Comparison of ENCODE assay signal across 8 mouse cellular contexts in the genomic region with DNA sequence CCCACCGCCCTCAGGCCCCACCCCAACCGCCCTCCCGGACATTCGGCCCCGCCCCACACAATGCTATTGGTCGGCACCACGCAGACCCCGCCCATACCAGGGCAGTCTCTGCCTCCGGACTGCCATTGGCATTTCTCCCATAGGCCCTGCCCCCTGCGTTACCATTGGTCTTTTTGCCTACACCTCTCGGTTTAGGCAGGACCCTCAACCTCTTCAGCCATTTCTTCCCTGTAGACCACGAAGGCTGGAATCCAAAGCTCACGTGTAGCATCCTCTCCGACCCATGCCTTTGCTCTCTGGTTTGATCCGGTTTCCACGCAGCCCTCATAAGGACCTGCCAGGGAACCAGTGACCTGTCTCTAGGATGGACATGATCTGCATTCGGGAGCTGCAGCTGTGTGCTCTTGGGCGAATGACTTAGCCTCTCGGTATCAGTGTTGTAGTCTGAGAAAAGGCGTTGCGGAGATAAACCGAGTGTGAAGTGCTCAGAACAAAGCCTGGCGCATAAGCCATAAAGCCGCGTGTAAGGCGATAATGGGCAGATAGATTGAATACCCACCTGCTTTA. TPM values are rescaled to one million over a fixed set of nuclear protein-coding genes. Genes with fewer than 3 reads are reported as not detected.
DNase-seq lines count a peak whose midpoint lies in the region; ATAC-seq lines count a peak whose summit lies in the region.

No protein-coding gene starts in this region.

- H3K36me3 ChIP-seq in intestine, embryonic 15.5 days = 0 out of 2 replicates have a peak, but pooled peaks cover 7% of the 10 kb centered on the region

- peak overlapping the region; percentile 91 for H3K4me2 ChIP-seq in intestine, embryonic 15.5 days (replicated peaks)

- H3K4me1 ChIP-seq in intestine, embryonic 15.5 days (replicated peaks) = peaks cover 50% of the 10 kb centered on the region

- WGBS in intestine, embryonic 15.5 days = 3% methylated on average over 24 of the region's 26 CpGs

- peak; percentile 94 for ATAC-seq in intestine, embryonic 15.5 days

- peak overlapping the region; percentile 66 for H3K27ac ChIP-seq in intestine, embryonic 15.5 days

- no peaks in the 10 kb centered on the region for H3K9me3 ChIP-seq in intestine, embryonic 15.5 days

- H3K4me3 ChIP-seq in intestine, embryonic 15.5 days (replicated peaks) = peak overlapping the region; percentile 97

- DNase-seq in adrenal gland, postnatal 10 days = peak; percentile 99
- peak; percentile 96 for DNase-seq in embryo, embryonic 11.5 days (ENCODE audit: low read depth, low spot score)
- peak; percentile 90 to 98 for DNase-seq in gastrocnemius, postnatal 36 days
- DNase-seq in left cerebral cortex, postnatal 14 days (ENCODE audit: low spot score in 2 of 2) = peak; percentile 97 to 98
- peak; percentile 98 for DNase-seq in mesoderm, embryonic 11.5 days (ENCODE audit: low read depth, low spot score)
- peak; percentile 95 for DNase-seq in right cerebral cortex, postnatal 25 days
- peak; percentile 99 for DNase-seq in yolk sac, embryonic 10.5 days (ENCODE audit: low spot score)

- peak overlapping the region; percentile 33 for H3K9ac ChIP-seq in intestine, embryonic 15.5 days

- H3K27me3 ChIP-seq in intestine, embryonic 15.5 days (replicated peaks) = no peaks in the 10 kb centered on the region

- intact Hi-C loops in gastrocnemius, postnatal 36 days (cut with DNase I) = no loop called here
- intact Hi-C loops in left cerebral cortex, postnatal 14 days (cut with DNase I) = loop anchor here (2.0 kb wide), 1 partner anchor 56 kb away; a partner anchor contains a TSS

RNA-seq across cellular contexts. Expression of a gene that starts 0.4 kb away (rescaled TPM):
- total RNA-seq in adrenal gland, postnatal 10 days (2021) = 100 to 1,000 TPM in 1 of 2 experiments, 10 to 100 TPM in 1; 79.8 to 108 TPM
- 1 to 10 TPM; 4.6 to 5.2 TPM for total RNA-seq in gastrocnemius, postnatal 36 days (2021)
- 34.5 and 34.7 TPM in 2 replicates for polyA plus RNA-seq in intestine, embryonic 15.5 days (2015; fragmentation: Nextera tagmentation; extraction: Ambion mirVana)
- 100 to 1,000 TPM; 342 to 349 TPM for total RNA-seq in left cerebral cortex, postnatal 14 days (2021)

RNA-seq across cellular contexts. Expression of a gene that starts 42.1 kb away (rescaled TPM):
- total RNA-seq in adrenal gland, postnatal 10 days (2021) = 10 to 100 TPM; 18.2 to 24.6 TPM
- 1 to 10 TPM; 3.5 to 3.8 TPM for total RNA-seq in gastrocnemius, postnatal 36 days (2021)
- 14.8 and 16.0 TPM in 2 replicates for polyA plus RNA-seq in intestine, embryonic 15.5 days (2015; fragmentation: Nextera tagmentation; extraction: Ambion mirVana)
- 10 to 100 TPM; 18.8 to 28.4 TPM for total RNA-seq in left cerebral cortex, postnatal 14 days (2021)

RNA-seq across cellular contexts. Expression of a gene that starts 53.0 kb away (rescaled TPM):
- total RNA-seq in adrenal gland, postnatal 10 days (2021) = 10 to 100 TPM; 18.9 to 23.6 TPM
- 1 to 10 TPM; 2.6 to 3.1 TPM for total RNA-seq in gastrocnemius, postnatal 36 days (2021)
- polyA plus RNA-seq in intestine, embryonic 15.5 days (2015; fragmentation: Nextera tagmentation; extraction: Ambion mirVana) = 18.8 and 19.4 TPM in 2 replicates
- total RNA-seq in left cerebral cortex, postnatal 14 days (2021) = 10 to 100 TPM; 49.0 to 63.8 TPM

RNA-seq across cellular contexts. Expression of a gene that starts 55.6 kb away (rescaled TPM):
- total RNA-seq in adrenal gland, postnatal 10 days (2021) = 10 to 100 TPM; 15.4 to 17.0 TPM
- 1 to 10 TPM; 4.6 to 5.1 TPM for total RNA-seq in gastrocnemius, postnatal 36 days (2021)
- polyA plus RNA-seq in intestine, embryonic 15.5 days (2015; fragmentation: Nextera tagmentation; extraction: Ambion mirVana) = 18.9 and 20.3 TPM in 2 replicates
- 10 to 100 TPM; 24.8 to 27.4 TPM for total RNA-seq in left cerebral cortex, postnatal 14 days (2021)

Comparison
In these comparisons a context has a peak if more than half of its experiments do, and no peak if none do; other contexts are left out.
1. Peak in every context shown above with its lines: DNase-seq, ATAC-seq, H3K4me3 ChIP-seq and H3K27ac ChIP-seq.
2. RNA of a gene that starts 0.4 kb away (total RNA-seq): 342 to 349 TPM in left cerebral cortex, postnatal 14 days and 79.8 to 108 TPM in adrenal gland, postnatal 10 days; 4.6 to 5.2 TPM in gastrocnemius, postnatal 36 days; every median in the first group is over 10 times any median in the second.
3. RNA of a gene that starts 42.1 kb away (total RNA-seq): 18.8 to 28.4 TPM in left cerebral cortex, postnatal 14 days and 18.2 to 24.6 TPM in adrenal gland, postnatal 10 days; 3.5 to 3.8 TPM in gastrocnemius, postnatal 36 days; every median in the first group is over 4 times any median in the second.
4. RNA of a gene that starts 53.0 kb away (total RNA-seq): 49.0 to 63.8 TPM in left cerebral cortex, postnatal 14 days and 18.9 to 23.6 TPM in adrenal gland, postnatal 10 days; 2.6 to 3.1 TPM in gastrocnemius, postnatal 36 days; every median in the first group is over 4 times any median in the second.